Mouse (Mus musculus): ENCODE measurements at regions not wholly inside any gene's neighbourhood (a gene's known extent, or its start where the extent isn't known, plus 50 kb on each side); places are given as distances from the start of the nearest gene placed in this dataset.

GRCm38 (mm10) chr12:71481899-71482593, 172.4 kb downstream of the Dact1 start:
- no peak for DNase-seq (ENCODE audit: low spot score)

GRCm38 (mm10) chr12:71482619-71483018, 172.9 kb downstream of the Dact1 start:
- DNase-seq (ENCODE audit: low spot score): no peak

- no peak for DNase-seq (ENCODE audit: low spot score)
Observed at GRCm38 (mm10) chr12:71483536-71484165, 174.0 kb downstream of the Dact1 start.

GRCm38 (mm10) chr12:71484286-71484685, 174.6 kb downstream of the Dact1 start:
- no peak for DNase-seq (ENCODE audit: low spot score)

- no peak for DNase-seq (ENCODE audit: low spot score)
Observed at GRCm38 (mm10) chr12:71486078-71486477, 176.4 kb downstream of the Dact1 start.

- no peak for DNase-seq (ENCODE audit: low spot score)
Observed at GRCm38 (mm10) chr12:71487591-71488435, 178.1 kb downstream of the Dact1 start.

GRCm38 (mm10) chr12:71489295-71489694, 179.6 kb downstream of the Dact1 start:
- DNase-seq (ENCODE audit: low spot score): no peak

GRCm38 (mm10) chr12:71494803-71495293, 185.2 kb downstream of the Dact1 start:
- DNase-seq (ENCODE audit: low spot score): no peak

- peak; percentile 41 for DNase-seq (ENCODE audit: low spot score)
Observed at GRCm38 (mm10) chr12:71498246-71499029, 188.8 kb downstream of the Dact1 start.

- no peak for DNase-seq (ENCODE audit: low spot score)
Observed at GRCm38 (mm10) chr12:71501299-71501810, 191.7 kb downstream of the Dact1 start.

GRCm38 (mm10) chr12:71503265-71503664, 193.6 kb downstream of the Dact1 start:
- DNase-seq (ENCODE audit: low spot score): no peak

- DNase-seq (ENCODE audit: low spot score): no peak
Observed at GRCm38 (mm10) chr12:71506206-71506605, 196.5 kb downstream of the Dact1 start.

- DNase-seq (ENCODE audit: low spot score): no peak
Observed at GRCm38 (mm10) chr12:71506716-71507115, 197.0 kb downstream of the Dact1 start.

GRCm38 (mm10) chr12:71512915-71513612, 203.4 kb downstream of the Dact1 start:
- DNase-seq (ENCODE audit: low spot score): no peak

- no peak for DNase-seq (ENCODE audit: low spot score)
Observed at GRCm38 (mm10) chr12:71519520-71519919, 209.8 kb downstream of the Dact1 start.

GRCm38 (mm10) chr12:71521936-71522335, 212.3 kb downstream of the Dact1 start:
- DNase-seq (ENCODE audit: low spot score): no peak

GRCm38 (mm10) chr12:71522451-71522850, 212.8 kb downstream of the Dact1 start:
- DNase-seq (ENCODE audit: low spot score): no peak

- DNase-seq (ENCODE audit: low spot score): no peak
Observed at GRCm38 (mm10) chr12:71524156-71524555, 214.5 kb downstream of the Dact1 start.

GRCm38 (mm10) chr12:71525255-71525927, 215.7 kb downstream of the Dact1 start:
- no peak for DNase-seq (ENCODE audit: low spot score)

GRCm38 (mm10) chr12:71526623-71527022, 216.9 kb downstream of the Dact1 start:
- no peak for DNase-seq (ENCODE audit: low spot score)

All from retina, embryonic 14.5 days (tissue).